Mouse (Mus musculus): ENCODE data around the gene Psmc2. TPM values are rescaled to one million over a fixed set of nuclear protein-coding genes. Genes with fewer than 3 reads are reported as not detected.

The Psmc2 gene
- 10 to 100 TPM; 92.8 to 99.7 TPM for total RNA-seq (2021)
- long read RNA-seq, experiment 1, partial matches to known transcripts = 85 of 87 reads
- long read RNA-seq, experiment 1, other reads (novel, unspliced or antisense) = 2 of 87 reads
- long read RNA-seq, experiment 2, partial matches to known transcripts = 46 of 46 reads
- long read RNA-seq, experiment 2, other reads (novel, unspliced or antisense) = 0 of 46 reads

DNA sequence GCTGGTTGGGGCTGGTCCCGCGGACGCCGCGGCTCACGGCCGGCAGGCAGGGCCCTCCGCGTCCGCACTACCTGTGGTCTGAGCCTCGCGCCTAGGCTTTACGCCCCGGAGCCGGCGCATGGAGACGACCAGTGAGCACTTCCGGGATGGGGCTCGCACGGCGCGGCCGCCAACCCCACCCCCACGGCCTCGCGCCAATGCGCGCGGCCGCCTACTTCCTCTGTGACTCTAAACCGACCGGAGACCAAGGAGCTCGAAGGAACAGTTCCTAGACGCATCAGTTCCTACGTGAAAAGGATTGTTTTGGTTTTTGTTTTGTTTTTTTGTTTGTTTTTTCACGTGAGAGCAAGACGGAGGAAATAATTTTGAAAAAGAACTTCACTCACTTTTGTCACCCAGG lies at the start of gene Psmc2, which contains the start of gene Dnajc2:
Gene Psmc2 (plus strand): TSS at position 231 of the 400 bp plus-strand sequence.
Gene Dnajc2 (minus strand): TSS at position 199 of the 400 bp plus-strand sequence.
- DNase-seq = peak; percentile 92 to 93

DNA sequence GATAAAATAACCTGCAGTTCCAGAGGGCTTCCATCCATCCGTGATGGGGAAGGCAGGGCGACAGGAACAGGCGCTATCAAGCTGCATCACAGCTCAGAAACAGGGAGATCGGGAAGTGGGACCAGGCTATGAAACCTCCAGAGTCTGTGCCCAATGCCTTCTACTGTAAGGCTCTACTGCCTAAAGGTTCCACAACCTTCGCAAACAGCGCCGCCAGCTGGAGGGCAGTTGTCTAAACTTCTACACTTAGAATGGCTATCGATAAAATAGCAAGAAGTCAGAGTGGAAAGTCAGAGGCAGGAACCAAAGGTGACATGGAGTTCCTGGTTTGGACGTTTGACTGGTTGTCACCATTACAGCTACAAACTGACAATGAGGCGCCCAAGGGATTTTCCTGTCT lies 49.5 kb upstream of the Psmc2 start:
- DNase-seq = peak; percentile 66 to 81

DNA sequence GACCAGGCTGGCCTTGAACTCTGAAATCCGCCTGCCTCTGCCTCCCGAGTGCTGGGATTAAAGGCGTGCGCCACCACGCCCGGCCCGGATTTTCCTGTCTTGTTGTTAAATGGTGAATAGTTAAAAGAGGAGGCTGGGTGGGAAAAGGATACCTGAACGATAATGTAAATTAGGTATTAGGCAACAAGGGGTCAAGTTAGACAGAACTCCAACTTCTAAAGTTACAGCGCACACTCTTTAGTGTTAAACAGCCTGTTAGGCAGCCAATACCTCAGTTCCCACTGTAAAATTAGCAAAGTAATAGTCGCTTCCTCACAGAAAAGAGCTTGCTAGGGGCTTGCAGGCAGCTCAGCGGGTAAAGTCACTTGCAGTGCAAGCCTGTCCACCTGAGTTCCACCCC lies 49.0 kb upstream of the Psmc2 start:
- no peak for DNase-seq

DNA sequence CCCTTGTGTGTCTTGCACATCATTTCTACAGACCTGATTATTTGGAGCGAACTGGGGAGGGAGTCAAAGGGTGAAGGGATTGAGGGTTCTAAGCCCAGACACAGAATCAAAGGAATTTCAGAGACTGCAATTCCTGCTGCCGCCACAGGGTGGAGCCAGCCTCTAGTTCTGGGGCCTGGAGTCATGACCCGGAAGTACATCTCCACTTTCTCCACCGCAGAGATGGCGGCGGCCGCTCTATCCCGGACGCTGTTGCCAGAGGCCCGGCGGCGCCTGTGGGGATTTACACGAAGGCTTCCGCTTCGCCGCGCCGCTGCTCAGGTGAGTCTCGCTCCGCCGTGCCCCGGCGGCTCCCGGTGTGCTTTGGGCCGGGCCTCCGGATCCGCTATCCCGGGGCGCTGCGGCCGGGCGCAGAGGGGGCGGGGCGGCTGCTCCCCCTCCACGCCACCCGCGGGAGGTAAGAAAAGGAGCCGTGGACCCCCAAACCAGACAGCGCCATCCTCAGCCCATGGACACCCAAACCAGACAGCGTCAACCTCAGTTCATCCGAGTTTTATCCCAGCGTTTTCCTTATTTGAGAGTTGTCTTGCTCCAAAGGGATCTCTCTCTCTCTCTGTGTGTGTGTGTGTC lies 48.0 kb upstream of the Psmc2 start, which contains the start of gene Pmpcb:
Gene Pmpcb (plus strand): TSS at position 186 of the 630 bp plus-strand sequence.
- peak; percentile 88 to 93 for DNase-seq

DNA sequence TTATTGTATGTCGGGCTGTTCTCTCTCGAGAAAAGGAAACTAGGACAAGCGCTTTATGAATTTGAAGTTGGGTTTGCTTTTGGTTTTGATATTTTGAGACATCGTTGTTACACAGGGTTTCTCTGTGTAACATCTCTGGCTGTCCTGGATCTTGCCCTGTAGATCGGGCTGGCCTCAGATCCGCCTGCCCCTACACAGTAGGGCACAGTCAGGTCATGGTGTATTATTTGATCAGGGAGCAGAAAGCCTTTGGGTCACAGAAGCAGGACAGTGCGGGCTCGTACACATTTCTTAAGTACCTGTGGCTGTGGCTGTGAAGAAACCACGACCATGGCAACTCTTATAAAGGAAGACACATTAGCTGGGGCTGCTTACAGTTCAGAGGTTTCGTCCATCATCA lies 47.5 kb upstream of the Psmc2 start:
- DNase-seq = no peak

DNA sequence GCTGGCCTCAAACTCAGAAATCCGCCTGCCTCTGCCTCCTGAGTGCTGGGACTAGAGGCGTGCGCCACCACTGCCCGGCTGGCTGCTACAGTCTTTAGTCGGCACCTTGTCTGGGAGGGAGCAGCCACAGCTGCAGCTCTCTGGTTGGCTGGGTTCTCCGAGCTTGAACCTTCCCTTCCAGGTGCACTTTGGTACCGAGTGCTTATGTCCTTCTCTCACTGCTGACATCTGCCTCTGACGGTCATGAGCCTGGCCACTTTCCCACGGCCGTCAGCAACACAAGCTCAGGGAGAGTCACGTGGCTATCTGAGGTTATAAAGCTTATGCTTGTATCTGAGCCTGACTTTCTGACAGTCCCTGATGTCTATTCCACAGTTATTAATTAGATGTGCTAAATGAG lies 46.0 kb upstream of the Psmc2 start:
- peak in 1 of 2 experiments; percentile 10 for DNase-seq

DNA sequence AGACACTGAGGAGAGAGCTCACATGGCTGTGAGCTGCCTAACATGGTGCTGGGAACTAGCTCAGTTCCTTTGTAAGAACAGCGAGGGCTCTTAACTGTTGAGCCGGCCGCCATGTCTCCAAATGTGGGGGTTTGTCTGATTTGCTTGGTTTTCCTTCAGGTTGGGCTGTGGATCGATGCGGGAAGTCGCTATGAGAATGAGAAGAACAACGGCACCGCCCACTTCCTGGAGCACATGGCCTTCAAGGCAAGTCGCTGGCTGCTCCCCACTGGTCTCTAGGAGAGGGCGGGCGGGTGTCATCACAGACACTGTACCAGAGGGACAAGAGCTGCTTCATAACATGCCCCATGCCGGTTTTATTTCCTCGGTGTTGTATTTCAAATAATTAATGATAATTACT lies 45.2 kb upstream of the Psmc2 start:
- no peak for DNase-seq

DNA sequence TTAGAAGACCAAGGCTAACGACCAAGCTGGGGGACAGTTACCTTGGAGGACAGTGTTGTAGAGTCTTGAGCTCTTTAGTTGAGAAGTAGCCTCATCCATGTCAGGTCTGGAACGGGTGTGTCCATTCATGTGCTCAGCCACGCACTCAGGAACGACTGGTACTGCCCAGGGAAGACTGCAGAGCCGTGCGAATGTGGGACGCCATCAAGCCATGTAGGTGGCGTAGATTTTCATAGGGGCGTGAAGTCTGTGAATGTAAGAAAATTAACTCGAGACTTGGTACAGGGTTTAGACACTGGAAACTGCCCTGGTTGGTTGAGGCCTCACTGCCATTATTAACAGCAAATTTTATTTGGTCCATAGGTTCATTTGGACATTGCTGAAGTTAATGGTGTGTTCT lies 41.5 kb upstream of the Psmc2 start:
- DNase-seq = no peak

DNA sequence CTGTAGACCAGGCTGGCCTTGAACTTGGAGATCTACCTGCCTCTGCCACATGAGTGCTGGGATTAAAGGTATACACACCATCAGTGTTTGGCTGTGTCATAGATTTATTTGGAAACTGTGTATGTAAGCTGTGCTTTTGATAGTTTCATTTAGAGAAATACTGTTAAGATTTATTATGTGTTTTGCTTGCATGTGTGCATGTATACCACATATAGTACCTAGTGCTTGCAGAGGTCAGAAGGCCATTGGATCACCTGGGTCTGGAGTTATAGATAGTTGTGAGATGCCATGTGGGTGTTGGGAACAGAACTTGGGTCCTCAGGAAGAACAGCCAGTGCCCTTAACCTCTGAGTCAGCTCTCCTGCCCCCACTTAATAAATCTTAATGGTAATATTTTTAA lies 40.4 kb upstream of the Psmc2 start:
- no peak for DNase-seq

DNA sequence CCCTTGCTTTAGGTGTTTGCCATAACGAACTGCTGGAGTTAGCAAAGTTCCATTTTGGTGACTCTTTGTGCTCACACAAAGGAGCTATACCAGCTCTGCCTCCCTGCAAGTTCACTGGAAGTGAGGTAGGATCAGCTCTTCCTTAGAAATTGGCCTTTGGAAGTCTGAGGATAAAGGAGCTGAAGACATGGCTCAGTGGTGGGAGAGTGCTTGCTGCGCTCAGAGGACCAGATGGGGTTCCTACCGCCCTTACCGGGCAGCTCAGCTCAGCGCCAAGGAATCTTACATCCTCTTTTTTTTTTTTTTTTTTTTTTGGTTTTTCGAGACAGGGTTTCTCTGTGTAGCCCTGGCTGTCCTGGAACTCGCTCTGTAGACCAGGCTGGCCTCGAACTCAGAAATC lies 39.1 kb upstream of the Psmc2 start:
- no peak for DNase-seq

DNA sequence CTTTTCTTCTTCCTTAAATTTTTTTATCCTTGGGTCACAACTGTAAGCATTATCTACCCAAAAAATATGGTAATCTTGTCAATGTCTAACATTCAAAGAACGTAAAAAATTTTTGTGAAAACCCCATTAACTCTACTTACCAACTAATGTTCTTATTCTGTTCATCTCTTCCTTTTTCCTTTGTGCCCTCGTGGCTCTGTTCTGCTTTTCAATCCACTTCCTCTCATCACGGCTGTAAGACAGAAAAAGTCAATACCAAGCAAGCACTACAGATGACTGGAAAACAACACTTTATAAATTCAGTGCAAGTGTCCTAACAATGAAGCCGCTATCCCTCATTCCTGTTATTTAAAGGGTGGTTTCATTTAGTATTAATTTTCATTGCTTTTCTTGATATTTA lies 16.6 kb upstream of the Psmc2 start:
- no peak for DNase-seq

DNA sequence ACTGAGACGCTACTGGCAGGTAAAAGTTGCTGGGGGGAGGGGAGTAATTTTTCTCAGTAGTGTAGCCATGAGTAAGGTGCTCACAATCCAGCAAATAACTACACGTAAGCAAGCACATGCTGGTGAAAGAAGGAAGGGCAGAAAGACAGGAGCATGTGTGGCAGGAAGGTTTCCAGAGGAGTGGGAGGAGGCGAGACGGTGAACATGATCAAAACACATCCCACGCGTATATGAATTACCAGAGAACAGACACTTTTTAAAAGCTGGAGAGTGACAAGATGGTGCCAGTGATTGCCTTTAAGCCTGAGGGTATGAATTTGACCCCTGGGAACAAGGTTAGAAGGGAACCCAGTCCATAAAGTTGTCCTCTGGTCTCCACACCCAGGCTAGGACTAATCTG lies 15.2 kb upstream of the Psmc2 start:
- DNase-seq = no peak

DNA sequence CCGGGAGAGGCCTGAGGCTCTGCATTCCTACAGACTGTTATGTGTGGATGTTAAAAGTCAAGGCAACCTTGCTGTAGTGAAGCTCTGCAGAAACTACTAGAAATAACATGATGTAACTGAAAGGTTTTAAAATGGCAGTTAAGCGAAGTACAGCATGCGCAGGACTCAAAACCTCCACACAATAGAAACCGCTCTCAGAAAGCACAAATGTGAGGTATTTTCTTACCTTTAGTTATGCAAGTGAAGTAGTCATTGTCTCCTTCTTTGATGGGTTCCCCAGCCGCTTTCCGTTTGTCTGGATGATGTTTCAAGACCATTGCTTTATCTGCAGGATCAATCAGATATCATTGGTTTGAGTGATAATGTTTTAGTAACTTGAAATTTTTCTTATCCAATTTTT lies 8.6 kb upstream of the Psmc2 start:
- DNase-seq = no peak

DNA sequence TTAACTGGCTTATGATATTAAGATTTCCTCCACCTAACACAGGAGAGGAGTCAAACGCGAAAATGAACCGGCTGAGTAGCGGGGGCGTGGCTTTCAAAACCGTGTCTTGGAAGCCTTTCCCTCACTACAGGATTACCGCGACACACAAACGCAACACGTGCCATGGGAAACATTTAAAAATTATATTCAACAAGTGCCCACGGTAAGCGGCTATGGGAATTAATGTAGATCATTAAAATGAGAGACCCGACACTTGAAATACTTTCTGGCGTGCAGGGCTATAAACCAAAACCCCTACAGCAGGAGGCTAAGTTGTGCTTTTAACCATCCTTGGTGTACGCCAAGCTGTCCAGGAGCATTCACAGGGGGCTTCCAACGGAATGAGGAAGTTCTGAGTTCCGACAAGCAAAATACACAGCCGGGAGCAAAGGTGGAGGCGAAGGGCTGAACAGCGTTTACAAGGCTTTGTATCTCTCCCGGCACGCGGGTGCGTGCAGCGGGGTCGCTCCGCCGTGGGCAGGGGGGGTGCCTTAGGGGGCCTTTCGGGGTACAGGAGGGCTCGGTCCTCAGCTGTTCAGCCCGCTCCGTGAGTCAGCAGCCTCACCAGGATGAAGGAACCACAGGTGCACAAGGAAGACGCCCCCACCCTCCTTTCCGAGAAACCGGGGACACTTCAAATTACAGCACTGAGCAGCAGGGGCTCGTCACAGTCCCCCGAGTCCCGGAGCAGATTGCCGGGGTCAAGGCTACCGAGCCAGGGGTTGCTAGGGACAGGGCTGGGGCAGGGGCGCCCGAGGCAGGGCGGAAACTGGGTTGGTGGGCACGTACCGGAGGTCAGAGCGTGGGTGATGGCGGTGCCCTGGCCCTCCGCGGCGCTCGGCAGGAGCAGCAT lies 676 bp upstream of the Psmc2 start:
- DNase-seq = peak in 1 of 2 experiments; percentile 12

DNA sequence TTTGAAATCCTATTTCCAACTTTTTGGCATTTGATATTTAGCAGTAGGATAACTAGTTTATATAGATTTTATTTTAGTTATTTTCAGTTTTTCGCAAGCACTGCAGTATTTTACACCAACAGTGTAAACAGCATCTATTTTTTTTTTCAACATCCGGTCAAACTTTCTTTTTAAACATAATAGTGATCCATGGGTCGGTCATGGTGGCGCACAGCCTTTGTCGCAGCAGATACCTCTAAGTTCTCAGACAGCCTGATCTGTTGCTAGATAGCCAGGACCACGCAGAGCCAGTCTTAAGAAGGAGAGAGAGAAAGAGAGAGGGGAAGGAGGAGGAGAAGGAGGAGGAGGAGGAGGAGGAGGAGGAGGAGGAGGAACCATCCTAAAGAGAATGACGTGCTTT lies 693 bp downstream of the Psmc2 start:
- peak in 1 of 2 experiments; percentile 30 for DNase-seq

DNA sequence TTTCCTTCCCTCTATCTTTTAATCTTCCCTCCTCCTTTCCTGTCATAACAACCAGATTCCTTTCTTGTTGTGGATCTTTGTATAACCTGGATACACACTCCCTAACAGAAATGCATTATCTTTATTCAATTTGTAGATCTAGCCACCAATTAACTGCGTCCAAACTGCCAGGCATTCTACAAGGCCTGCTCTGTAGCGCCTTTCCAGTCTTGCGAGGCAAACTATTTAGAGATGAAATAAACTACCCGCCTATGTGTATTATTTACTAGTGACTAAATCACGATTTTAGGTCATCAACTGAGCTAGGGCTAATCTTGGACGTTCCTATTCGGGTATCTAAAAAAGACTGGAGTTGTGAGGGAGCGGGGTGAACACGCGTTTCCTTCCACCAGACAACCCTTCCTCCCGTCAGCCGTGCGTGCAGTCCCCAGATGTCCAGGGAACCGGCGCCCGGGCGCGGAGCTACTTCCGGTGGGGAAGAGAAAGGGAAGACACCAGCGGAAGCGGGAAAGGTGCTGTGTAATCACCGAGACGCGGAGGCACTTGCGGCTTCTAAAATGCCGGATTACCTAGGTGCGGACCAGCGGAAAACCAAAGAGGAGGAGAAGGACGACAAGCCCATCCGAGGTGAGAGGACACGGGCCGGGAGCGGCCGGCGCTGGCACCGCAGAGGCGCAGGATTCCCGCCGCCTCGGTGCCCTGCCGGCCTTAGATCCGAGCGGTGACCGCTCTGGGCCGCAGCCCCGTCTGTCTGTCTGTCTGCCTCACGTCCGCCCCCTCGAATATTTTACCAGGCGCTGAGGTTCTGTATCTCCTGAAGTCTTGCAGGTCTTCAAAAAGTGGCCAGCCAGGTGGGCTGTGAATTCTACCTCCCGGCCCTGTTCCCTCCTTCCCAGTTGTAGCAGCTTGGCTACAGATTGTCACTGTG lies 1.4 kb downstream of the Psmc2 start:
- DNase-seq = peak; percentile 93 to 95

DNA sequence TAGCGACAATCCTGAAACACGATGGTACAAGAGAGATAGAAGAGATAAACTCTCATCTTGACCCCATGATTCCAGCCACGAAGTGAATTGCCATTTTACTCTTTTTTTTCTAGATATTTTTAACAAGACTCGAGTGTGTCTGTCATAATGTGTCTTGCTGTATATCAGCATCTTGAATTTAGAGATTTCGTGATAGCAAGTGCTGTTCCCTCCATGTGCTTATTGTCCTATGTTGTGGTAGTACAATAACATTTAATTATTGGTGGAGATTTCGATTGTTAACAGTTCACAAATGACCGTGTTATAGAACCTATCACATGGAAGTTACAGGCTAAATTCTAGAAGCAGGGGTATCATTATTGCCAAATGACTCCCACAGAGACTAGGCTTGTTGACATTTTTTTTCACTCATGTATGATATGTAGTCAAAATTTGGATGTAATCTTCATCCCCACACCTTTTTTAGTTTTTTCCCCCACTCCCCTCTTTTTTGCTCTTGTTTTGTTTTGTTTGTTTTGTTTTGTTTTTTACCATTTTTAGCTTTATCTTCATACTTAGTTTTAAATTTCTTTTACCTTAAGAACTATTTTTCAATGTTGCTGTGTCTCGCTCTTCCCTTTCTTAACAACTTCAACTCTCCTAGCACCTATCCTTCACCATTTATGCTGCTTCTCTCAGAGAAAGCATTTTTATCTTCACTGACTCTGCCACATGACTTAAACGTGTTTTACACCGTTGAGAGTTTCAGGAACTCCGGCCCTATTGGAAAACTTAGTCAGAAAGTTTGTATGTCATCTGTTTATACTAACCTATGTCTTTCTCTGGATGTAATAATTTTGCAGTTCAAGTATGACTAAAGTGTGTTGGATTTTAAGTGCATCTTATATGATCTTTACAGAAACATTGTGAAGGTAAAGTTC lies 2.4 kb downstream of the Psmc2 start:
- no peak for DNase-seq

DNA sequence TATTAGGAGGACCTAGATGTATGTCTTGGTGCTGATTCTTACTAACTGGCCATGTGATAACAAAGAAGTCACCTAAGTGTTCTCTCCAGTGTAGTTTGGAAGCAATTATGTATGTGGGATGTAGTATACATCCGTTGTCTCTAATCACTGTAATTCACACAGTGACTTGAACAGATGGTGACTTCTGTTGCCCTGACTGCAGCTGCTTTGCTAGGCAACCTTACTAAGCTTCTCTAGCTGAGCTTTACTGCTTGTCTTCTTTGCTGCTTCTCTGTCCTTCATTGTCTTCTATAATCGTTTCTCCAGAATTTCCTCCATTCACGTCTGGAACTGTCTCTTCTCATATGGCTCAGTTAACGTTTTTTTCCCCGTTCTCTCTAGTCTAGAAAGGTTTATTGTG lies 4.0 kb downstream of the Psmc2 start:
- DNase-seq = no peak

DNA sequence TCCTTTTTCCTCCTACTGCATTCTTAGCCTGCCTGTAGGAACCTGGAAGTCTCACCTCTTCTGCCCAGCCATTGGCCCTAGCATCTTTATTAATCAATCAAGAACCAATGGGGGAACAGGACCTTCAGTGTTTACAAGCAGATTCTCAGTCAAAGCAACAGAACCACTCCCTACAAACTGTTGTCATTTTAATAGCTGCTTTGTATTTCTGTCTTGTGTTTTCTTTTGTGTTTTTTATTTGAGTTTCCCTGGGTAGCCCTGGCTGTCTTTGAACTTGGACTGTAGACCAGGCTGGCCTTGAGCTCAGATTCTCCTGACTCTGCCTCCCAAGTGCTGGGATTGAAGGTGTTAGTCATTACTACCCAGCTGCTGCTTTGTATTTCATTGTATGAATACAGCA lies 7.1 kb downstream of the Psmc2 start:
- no peak for DNase-seq

DNA sequence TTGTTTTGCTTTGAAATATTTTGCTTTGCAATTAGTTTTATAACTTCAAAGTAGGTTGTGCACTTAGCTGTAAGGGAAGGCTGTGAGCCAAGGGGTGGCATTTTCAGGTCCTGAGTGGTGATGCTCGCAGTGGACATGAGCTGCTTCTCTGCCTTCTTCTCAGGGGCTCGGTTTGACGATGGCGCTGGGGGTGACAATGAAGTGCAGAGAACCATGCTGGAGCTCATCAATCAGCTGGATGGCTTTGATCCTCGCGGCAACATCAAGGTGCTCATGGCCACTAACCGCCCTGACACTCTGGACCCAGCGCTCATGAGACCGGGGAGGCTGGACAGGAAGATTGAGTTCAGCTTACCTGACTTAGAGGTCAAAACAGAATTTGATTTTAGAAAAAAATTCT lies 17.8 kb downstream of the Psmc2 start:
- DNase-seq = no peak

DNA sequence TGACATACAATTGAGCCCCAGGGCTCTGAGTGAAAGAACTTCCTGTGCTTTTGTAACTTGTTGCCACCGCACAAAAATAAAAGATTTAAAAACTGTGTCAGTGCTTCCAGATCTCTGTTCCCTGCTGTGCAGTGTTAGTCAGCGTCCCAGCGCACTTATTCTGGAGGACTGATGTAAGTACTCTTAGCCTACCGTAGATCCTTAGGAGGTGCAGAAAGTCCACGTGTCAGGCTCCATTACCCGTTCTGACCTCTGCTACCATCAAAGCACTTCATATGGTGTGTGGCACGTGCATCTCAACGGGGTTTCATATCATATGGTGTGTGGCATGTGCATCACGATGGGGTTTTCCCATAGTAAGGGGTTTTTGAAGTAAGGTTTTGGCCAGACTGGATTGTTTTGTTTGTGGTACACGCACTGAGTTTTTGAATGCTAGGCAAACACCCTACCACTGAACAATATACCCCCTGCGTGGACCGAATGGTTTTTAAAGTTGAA lies 18.7 kb downstream of the Psmc2 start:
- DNase-seq = no peak
